In the genomic region with DNA sequence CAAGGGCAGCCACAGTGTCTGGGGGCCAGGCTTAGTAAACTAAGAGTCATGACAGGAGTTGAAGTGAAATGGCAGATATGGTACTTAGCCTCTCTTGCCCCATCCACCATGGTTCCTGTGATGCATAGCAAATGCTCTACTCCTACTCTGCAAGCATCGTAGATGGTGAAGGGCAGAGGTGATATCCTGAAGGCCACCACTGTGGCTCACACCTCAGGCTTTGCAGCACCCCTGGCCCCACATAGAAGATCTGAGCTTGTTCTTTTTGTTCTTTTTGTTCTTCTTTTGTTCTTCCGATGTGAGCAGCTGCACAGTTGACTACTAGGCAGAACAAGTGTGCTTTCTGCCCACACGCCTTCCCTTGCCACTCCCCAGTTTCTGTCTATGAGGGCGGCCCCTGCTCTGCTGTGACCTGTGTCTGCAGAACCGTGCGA, we compare ENCODE assay signal across 19 mouse cellular contexts.
A peak's percentile ranks its signal among the peaks of the same experiment; 100 is the strongest.
DNase-seq lines count a peak whose midpoint lies in the region.
"Had no signal": no experiment of that assay in that cellular context is flagged by ENCODE, and none has a peak within 500 bp of the region (broad histone marks: within the 10 kb centered on the region; RNA-seq: fewer than 3 reads in every experiment).

No protein-coding gene starts in this region.

- peaks cover 16% of the 10 kb centered on the region for H3K4me1 ChIP-seq in heart, embryonic 10.5 days
- H3K4me1 ChIP-seq in embryonic facial prominence, embryonic 10.5 days = peaks cover 35% of the 10 kb centered on the region
- H3K4me1 ChIP-seq: liver, embryonic 15.5 days had no signal

- intact Hi-C loops in heart, postnatal 36 days (cut with DNase I) = no loop called here

- no peak overlapping the region for H3K27ac ChIP-seq in heart, embryonic 10.5 days
- H3K27ac ChIP-seq in embryonic facial prominence, embryonic 10.5 days (replicated peaks) = 0 out of 2 replicates have a peak overlapping the region, but pooled peaks have one; percentile 10
- H3K27ac ChIP-seq: liver, embryonic 15.5 days had no signal

- DNase-seq in heart, embryonic 10.5 days (ENCODE audit: low spot score) = peak; percentile 72
- no peak for DNase-seq in heart, postnatal 36 days
- peak; percentile 60 for DNase-seq in CD4-positive helper T cell, adult 2 months (ENCODE audit: low read depth, low spot score)
- no peak for DNase-seq in embryonic facial prominence, embryonic 10.5 days (ENCODE audit: low spot score)
- peak; percentile 66 for DNase-seq in thymus, postnatal 10 days (ENCODE audit: low spot score in 2 of 2)
- no peak for DNase-seq in ovary, postnatal 14 days (ENCODE audit: low spot score)
- DNase-seq in adipocyte (ENCODE audit: low spot score) = no peak
- DNase-seq: adrenal gland, adult 2 months; B cell, adult 2 months; cerebellum, adult 11-12 months; cerebellum, postnatal 36 days; gastrocnemius, postnatal 10 days; heart, postnatal 10 days; kidney, adult 9 months; kidney, postnatal 4 days; right cerebral cortex, adult 18-20 months had no signal

- no peak overlapping the region for H3K4me3 ChIP-seq in heart, embryonic 10.5 days
- no peak overlapping the region for H3K4me3 ChIP-seq in embryonic facial prominence, embryonic 10.5 days
- H3K4me3 ChIP-seq: erythroblast, embryonic 14.5 days; liver, embryonic 15.5 days; myocyte had no signal

- H3K27me3 ChIP-seq in heart, embryonic 10.5 days (ENCODE audit: insufficient read depth, poor library complexity, severe bottlenecking) = peaks cover 33% of the 10 kb centered on the region
- no peaks in the 10 kb centered on the region for H3K27me3 ChIP-seq in embryonic facial prominence, embryonic 10.5 days (replicated peaks; ENCODE audit: low read depth, poor library complexity, severe bottlenecking)
- H3K27me3 ChIP-seq: liver, embryonic 15.5 days had no signal

- WGBS in heart, embryonic 10.5 days = 79% methylated on average over 6 of the region's 6 CpGs
- 81% methylated on average over 6 of the region's 6 CpGs for WGBS in embryonic facial prominence, embryonic 10.5 days

- H3K36me3 ChIP-seq in heart, embryonic 10.5 days = no peaks in the 10 kb centered on the region
- H3K36me3 ChIP-seq in embryonic facial prominence, embryonic 10.5 days (replicated peaks) = no peaks in the 10 kb centered on the region
- H3K36me3 ChIP-seq: liver, embryonic 15.5 days had no signal

- no peaks in the 10 kb centered on the region for H3K9me3 ChIP-seq in heart, embryonic 10.5 days
- no peaks in the 10 kb centered on the region for H3K9me3 ChIP-seq in embryonic facial prominence, embryonic 10.5 days
- H3K9me3 ChIP-seq: liver, embryonic 15.5 days had no signal

Comparison
In these comparisons a context has a peak if more than half of its experiments do, and no peak if none do; other contexts are left out.
1. DNase-seq: peak in heart, embryonic 10.5 days (single experiment), CD4-positive helper T cell, adult 2 months (single experiment) and thymus, postnatal 10 days (2 of 2); none in heart, postnatal 36 days (0 of 2), embryonic facial prominence, embryonic 10.5 days (single experiment), ovary, postnatal 14 days (single experiment) and adipocyte (single experiment).